Mouse (Mus musculus) gastrocnemius, adult 2 months (tissue): ENCODE measurements at regions not wholly inside any gene's neighbourhood (a gene's known extent, or its start where the extent isn't known, plus 50 kb on each side); places are given as distances from the start of the nearest gene placed in this dataset.

Source experiments
- DNase-seq: peaks from one replicate; pipeline ENCODE4 v3.0.0; 2022
- H3K27ac ChIP-seq: fragments of 200-600 bp; 2 replicates; pipeline ENCODE4 v1.8.1; 2022; ENCODE audit warnings: mild to moderate bottlenecking
- H3K4me3 ChIP-seq: fragments of 200-600 bp; 2 replicates; pipeline ENCODE4 v1.8.1; 2022; ENCODE audit warnings: mild to moderate bottlenecking, moderate library complexity
- CTCF ChIP-seq: fragments of 200-600 bp; IDR thresholded peaks from 2 replicates; pipeline ENCODE4 v1.8.1; 2022; ENCODE audit warnings: antibody characterized with exemption, mild to moderate bottlenecking, moderate library complexity
- intact Hi-C: fragments of 180-260 bp; cut with DNase I; formaldehyde crosslinking; loops from one replicate; pipeline ENCODE4 v1.15.1; 2025

DNA sequence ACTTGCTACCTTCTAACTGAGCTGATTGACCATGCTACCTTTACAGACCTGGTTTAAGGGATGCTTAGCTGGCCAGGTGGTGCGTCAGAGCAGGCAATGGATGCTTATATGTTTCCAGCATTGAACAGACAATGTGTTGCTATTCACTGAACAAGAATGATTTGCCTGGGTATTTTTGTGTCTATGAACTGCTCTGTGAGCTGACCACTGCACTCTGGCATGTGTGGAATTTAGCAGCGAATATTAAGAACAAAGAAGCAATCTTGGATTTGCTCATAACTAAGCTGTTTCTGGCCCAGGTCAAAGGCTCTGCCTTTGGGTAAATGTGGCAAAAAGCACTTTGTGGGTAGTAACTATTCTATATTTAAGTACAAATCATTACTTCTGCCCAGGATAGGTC is 58.3 kb upstream of the Ccdc39 start:
- no peak for TF ChIP-seq CTCF
- no peak overlapping the region for H3K27ac ChIP-seq
- no peak overlapping the region for H3K4me3 ChIP-seq
- intact Hi-C loops, result no loop called here
- no peak for DNase-seq

DNA sequence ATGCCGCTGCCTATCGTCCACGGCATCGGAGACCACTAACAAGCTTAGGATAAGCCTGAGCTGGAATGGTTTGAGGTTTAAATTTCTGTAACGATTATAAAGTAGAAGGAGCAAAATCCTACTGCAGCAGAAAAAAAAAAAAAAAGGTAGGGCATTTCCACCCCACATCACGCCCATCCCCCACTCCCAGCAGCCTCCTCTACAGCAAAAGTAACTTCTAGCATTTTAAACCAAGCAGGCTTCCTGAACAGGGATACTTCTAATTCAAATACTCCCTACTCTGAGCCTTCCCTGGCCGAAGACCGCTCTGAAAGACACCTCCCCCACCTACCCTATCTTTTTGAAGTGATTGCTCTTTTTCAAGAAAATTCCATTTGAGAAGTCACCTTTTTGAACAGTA is 59.2 kb upstream of the Ccdc39 start:
- Histone ChIP-seq H3K4me3 (no peak overlapping the region), H3K27ac (no peak overlapping the region)
- DNase-seq, result no peak
- no peak for TF ChIP-seq CTCF
- intact Hi-C loops, result no loop called here

DNA sequence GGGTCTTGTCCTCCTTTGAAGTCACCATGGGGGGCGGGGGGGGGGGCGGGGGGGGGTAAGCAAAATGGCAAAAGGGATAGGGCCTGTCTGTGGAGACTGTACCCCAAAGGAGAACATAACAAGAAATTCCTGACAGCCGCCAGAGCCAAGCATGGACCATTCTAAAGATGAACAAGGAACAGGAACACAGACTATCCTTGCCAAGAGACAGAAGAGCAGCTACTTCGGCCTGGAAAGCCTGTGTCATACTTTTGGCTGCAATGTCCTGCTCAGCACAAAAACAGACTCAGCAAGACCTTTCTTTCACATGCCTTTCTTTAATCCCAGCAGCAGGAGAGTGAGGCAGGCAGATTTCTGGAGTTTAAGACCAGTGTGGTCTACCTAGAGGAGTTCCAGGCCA is 59.7 kb upstream of the Ccdc39 start:
- H3K27ac ChIP-seq, result no peak overlapping the region
- intact Hi-C loops, result no loop called here
- DNase-seq, result no peak
- H3K4me3 ChIP-seq, result no peak overlapping the region
- TF ChIP-seq CTCF, result no peak

DNA sequence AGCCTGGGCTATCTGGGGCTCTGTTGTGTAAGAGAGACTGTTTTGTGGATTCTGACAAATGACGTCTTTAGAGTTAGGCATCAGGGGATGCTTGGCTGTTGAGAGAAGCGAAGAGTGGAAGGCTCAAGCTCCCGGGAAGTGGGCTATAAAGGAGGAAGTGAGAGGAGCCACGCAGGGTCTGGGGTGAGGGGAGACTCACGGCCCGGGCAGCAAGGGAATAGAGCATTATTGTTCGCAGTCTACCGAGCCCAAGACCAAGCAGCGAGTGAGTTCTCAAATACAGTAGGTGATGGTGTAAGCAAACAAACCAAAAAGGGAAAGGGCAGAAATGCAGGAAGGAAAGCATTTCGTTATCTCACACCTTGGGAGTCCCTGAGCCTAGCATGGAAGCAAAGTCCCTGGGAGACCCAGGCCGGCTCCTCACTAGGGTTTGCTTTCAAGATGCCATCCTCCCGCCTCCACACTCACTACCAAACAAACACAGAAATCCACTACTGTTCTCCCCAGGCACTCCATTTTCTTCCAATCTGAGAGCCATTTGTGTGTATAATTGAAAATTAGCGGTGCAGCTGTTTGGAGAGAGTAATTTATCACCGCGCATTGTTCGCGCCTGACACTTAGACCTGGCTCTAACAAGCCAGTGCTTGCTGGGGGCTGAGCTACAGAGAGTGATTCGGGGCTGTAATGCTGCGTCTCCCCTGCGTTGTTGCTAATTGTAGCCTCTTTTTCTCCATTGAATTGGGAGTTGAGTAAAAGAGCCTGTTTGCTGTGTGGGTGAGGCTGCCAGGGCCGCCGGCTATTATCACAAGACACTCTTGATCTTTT is 61.0 kb upstream of the Ccdc39 start:
- no peak for DNase-seq
- intact Hi-C loops, result no loop called here
- no peak overlapping the region for H3K27ac ChIP-seq
- TF ChIP-seq CTCF, result no peak
- no peak overlapping the region for H3K4me3 ChIP-seq

DNA sequence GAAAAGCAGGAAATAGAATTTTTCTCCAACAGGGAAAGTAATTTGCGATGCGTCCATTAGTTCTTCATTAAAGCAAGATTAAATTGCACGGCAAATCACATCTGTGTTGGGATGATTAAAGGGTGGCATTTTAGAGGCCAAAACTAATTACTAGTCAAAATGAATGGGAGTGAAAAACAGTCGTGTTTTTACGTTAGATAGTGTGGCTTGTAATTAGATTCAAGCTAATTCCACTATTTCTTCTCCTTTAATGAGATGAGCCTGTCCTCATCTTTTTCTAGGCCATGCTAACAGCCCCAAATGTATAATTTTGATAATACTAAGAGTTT is 61.5 kb upstream of the Ccdc39 start:
- intact Hi-C loops, result no loop called here
- TF ChIP-seq CTCF, result no peak
- DNase-seq, result no peak
- Histone ChIP-seq H3K27ac (no peak overlapping the region), H3K4me3 (no peak overlapping the region)

DNA sequence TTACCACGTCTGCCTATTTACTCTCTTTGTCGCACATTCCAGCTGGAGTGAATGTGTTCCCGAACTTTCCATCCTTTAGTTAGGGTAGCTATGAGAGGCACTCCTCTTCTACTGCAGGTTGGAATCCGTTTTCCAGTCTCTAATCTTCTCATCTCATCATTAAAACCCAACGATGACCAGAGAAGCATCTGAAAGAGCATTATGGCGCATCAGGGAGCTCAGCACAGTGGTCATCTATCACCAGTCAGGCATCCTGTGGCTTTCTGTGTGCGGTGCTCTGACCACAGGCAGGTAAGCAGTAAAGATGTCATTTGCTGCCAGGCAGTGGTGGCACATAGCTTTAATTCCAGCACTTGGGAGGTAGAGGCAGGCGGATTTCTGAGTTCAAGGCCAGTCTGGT is 63.0 kb upstream of the Ccdc39 start:
- intact Hi-C loops, result no loop called here
- DNase-seq, result no peak
- no peak overlapping the region for H3K27ac ChIP-seq
- TF ChIP-seq CTCF, result no peak
- H3K4me3 ChIP-seq, result no peak overlapping the region

DNA sequence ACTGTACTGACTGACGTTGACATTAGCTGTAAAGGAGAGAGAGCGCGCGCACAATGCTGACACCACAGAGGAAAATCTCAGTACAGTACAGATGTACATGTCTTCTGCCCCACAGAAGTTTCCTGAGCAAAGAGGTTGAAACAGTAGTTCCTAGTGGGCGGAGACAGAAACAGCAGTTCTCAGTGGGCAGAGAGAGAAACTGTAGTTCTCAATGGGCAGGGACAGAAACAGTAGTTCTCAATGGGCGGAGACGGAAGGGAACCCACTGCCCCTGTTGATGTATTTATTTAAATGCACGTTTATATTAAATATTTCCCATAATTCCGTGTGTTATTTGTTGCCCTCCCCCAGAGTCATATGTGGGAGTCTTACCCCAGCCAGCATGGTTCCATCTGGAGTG is 67.4 kb upstream of the Ccdc39 start:
- no peak for DNase-seq
- no peak for TF ChIP-seq CTCF
- no peak overlapping the region for H3K4me3 ChIP-seq
- intact Hi-C loops, result no loop called here
- no peak overlapping the region for H3K27ac ChIP-seq

DNA sequence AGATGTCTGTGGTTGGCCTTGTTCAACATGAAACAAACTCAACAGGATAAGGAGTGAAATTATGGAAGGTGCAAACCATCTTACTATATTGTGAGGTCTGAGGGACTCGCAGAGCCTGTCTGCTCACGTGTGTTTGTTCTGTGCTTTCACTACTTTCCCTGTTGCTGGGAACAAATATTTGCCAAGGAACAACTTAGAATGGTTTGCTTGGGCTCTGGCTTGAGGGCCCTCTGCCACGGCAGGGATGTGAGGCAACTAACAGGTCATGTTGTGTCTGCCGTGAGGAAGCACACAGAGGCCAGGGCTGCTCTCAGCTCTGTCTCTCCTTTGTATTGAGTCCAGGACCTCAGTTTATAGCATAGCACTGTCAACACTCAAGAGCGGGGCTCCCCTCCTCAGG is 69.4 kb upstream of the Ccdc39 start:
- no peak for TF ChIP-seq CTCF

DNA sequence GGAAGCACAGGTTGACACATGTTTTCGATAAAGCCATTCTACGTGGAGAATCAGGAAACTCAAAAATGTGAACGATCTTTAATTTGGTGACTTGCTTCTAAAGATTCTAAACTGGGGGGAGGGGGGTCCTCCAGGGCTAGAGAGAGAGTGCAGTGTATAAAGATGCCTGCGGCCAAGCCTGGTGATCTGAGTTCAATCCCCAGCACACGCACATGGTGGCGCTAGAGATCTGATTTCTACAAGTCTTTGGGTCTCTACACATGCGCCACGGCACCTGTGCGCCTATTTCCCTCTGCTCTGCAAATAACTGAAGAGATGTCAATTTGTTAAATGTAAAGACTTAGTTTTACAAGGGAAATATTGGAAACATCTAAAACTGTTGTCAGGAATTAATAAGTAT is 70.3 kb upstream of the Ccdc39 start:
- TF ChIP-seq CTCF, result no peak
- intact Hi-C loops, result no loop called here
- Histone ChIP-seq H3K27ac (no peak overlapping the region), H3K4me3 (no peak overlapping the region)
- DNase-seq, result no peak

More for the DNA sequence above, 69.4 kb upstream of the Ccdc39 start:
- H3K27ac ChIP-seq, result 0 out of 2 replicates have a peak overlapping the region, but pooled peaks have one; percentile 4
- intact Hi-C loops, result no loop called here
- DNase-seq, result no peak
- H3K4me3 ChIP-seq, result no peak overlapping the region

DNA sequence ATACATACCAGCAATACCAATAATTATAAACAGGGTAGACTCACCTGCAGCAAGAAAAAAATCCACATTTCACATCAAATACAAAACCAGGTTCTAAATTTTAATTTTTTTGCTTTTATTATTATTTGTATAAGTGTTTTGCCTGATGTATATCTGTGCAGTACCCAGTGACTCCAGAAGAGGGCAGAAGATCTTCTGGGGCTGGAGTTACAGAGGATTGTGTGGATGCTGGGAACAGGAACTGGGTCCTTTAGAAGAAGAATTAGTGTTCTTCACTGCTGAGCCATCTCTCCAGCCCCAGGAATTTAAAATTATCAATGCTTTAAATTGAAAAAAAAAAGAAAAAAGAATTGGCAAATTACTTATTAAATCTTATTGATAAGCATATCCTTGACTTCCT is 71.7 kb upstream of the Ccdc39 start:
- peak; percentile 34; the same call in 1 of the 2 replicates for TF ChIP-seq CTCF
- Histone ChIP-seq H3K4me3 (no peak overlapping the region), H3K27ac (no peak overlapping the region)
- no peak for DNase-seq
- intact Hi-C loops, result loop anchor here (5.0 kb wide), 1 partner anchor 63 kb away; no protein-coding TSS in a partner anchor

DNA sequence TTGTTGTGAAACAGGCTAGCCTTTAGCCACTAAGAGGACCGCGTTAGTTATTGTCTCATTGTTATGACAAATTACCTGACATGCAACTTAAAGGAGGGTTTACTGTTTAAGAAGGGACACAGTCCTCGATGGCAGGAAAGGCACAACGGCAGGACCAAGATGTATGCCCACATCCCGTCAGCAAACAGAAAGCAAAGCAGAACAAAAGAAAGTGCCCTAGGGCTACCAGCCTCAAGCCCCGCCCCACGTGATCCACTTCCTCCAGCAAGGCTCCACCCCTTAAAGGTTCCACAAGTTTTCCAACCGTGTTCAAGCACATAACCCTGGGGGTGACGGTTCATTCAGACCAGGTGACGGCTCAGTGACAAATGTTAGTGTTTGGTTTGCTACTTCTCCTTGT is 72.2 kb upstream of the Ccdc39 start:
- TF ChIP-seq CTCF, result no peak
- Histone ChIP-seq H3K27ac (no peak overlapping the region), H3K4me3 (no peak overlapping the region)
- intact Hi-C loops, result loop anchor here (5.0 kb wide), 1 partner anchor 64 kb away; no protein-coding TSS in a partner anchor
- no peak for DNase-seq

DNA sequence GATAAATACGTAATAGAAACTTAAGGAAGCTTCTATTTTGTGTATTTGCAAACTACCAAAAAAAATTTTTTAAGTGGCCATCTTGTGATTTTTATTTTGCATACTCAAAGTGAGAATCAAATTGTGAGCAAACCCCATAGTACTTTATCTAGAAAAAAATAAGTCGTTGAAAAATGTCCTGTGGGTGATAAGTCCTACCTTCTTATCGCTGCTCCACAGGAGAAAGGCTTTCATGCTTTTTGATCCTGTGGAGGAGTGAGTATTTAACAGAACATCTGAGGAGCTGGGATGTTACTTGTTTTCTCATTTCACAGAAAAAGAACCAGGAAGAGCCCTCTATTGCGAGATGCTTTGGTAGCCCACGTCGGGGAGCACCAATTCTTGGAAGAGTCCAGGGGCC is 72.7 kb upstream of the Ccdc39 start:
- Histone ChIP-seq H3K27ac (no peak overlapping the region), H3K4me3 (no peak overlapping the region)
- DNase-seq, result no peak
- intact Hi-C loops, result loop anchor here (5.0 kb wide), 1 partner anchor 65 kb away; no protein-coding TSS in a partner anchor
- no peak for TF ChIP-seq CTCF

DNA sequence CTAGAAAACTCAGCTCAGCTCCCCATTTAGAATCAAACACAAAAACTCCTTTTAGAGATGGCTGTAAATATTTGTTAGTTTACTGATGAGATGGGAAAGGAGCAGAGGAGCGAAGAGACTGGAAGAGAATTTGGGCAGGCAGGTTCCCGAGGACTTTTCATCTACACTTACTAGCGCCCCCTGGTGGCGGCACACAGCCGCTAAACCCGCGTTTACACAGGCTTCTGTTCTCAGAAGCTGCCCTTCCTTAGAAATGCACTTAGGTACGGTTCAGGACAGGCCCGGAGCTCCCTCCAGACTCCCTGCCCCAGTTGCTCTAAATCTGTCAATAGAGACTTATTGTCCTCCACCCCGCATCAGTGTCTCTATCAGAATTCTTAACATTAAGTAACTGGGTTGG is 74.7 kb upstream of the Ccdc39 start:
- TF ChIP-seq CTCF, result peak; percentile 95
- Histone ChIP-seq H3K4me3 (no peak overlapping the region), H3K27ac (no peak overlapping the region)
- intact Hi-C loops, result loop anchor here (2.0 to 5.0 kb wide), 2 partner anchors 66 to 92 kb away; no protein-coding TSS in a partner anchor
- peak; percentile 71 for DNase-seq

DNA sequence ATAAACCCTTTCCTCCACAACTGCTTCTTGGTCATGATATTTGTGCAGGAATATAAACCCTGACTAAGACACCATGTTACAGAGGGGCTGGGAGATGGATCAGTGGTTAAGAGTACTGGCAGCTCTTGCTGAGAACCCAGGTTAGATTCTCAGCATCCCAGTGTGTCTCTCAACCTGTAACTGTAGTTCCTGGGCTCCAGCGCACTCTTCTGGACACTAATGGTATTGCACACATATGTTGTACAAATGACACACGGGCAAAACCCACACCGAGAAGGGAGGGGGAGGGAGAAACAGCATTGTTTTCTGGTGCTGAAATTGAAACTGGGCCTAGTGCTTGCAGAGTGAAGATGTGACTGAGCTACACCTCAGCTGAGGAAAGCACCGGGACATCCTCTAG is 81.0 kb upstream of the Ccdc39 start:
- H3K4me3 ChIP-seq, result no peak overlapping the region
- no peak for DNase-seq
- intact Hi-C loops, result no loop called here
- no peak for TF ChIP-seq CTCF
- no peak overlapping the region for H3K27ac ChIP-seq
